Mouse (Mus musculus) heart, adult 9 months (tissue): ENCODE measurements around the gene Olfr1174-ps.

Experiments used
- DNase-seq, 2 experiments: peaks; one replicate each; pipeline ENCODE4 v3.0.0; 2022; ENCODE audit warnings: low spot score in 2 of 2

The Olfr1174-ps gene

DNA sequence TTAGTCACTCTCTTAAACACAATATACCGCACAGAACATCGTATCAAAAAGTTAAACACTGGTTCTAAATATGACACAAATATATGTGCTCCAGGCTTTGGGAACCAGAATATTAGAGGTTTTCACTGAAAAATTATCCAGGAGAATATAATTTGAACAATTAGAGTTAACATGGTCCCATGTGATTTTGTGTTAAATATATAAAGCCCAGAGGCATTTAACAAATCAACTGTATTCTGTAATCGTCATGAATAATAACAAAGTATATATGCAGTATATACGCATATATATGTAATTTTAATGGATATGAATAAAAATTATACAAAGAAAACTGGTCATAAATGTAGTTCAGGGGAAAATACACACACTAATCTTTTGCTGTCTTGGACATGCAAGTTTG is at the start of gene Olfr1174-ps:
Gene Olfr1174-ps, minus strand, starts transcription at position 101 of the 400 bp plus-strand sequence.
- DNase-seq = no peak

DNA sequence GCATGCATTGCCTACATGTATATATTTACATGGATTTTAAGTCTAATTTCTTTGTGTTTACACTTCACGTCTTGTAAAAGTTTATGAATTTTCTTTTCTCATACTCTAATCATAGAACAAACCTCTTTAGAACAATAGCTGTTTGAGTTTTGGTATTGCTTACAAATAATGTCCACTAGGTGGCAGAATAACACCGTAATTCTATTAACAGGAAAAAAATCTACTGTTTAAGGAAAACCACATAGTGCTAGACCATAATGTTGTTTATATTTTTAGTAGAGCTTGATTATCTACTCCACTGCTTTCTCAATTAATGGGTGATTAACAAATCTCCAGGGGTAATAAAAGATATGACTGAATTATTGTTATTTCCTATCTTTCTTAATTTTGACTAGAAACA is 41.4 kb upstream of the Olfr1174-ps start:
- no peak for DNase-seq

DNA sequence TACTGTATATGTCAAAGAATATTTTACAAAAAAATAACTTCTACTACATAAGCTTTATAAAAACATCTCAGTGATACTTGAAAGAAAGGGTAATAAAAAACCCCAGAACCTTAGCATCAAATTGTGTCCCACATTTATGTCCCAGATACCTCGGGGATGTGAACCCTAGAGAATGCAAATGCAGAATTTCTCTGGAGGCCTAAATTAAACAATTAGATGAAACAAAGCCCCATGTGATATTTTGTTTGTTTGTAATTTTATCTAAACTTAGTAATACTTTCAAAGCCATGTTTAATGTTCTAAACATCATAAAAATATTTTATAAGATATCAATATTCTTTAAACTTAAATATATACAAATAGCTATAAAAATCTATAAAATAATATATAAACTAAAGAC is 31.5 kb upstream of the Olfr1174-ps start, which contains the start of gene Olfr1177-ps:
Gene Olfr1177-ps, minus strand, starts transcription at position 101 of the 400 bp plus-strand sequence.
- DNase-seq = no peak

GRCm38 (mm10) chr2:88336421-88336820 is 21.5 kb upstream of the Olfr1174-ps start, which contains the start of gene Olfr1176:
Olfr1176 (plus strand) TSS chr2:88336721.
- no peak for DNase-seq

- DNase-seq = no peak
Measured at GRCm38 (mm10) chr2:88327115-88327514, 12.2 kb upstream of the Olfr1174-ps start, which contains the start of gene Olfr1175-ps. Olfr1175-ps (minus strand) TSS chr2:88327215.

DNA sequence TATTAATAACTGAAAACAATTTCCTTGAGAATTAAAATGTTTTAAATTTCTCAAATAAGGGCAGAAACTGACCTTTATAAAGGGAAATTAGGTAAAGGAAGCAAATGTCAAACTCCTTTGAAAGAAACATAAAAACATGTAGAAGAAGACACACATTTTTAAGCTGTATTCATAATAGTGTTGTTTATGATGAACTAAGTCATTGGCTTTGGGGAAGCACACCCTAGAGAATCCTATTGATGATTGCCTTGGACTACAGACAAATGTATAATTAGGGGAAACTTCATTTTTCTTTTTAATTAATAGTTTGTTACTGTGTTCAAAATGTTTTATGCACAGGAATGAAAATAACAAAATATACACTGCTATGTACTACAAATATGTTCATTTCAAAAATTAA is 35.2 kb downstream of the Olfr1174-ps start, which contains the start of gene Olfr1173:
Gene Olfr1173, minus strand, starts transcription at position 101 of the 400 bp plus-strand sequence.
- DNase-seq = no peak
